Mouse (Mus musculus): ENCODE data around the gene Mamld1. TPM values are rescaled to one million over a fixed set of nuclear protein-coding genes. Genes with fewer than 3 reads are reported as not detected.
"Not testable (repeated sequence)": the region's sequence is repeated elsewhere in the genome, so short reads cannot be mapped to it uniquely, and the experiment has no call there.

Mamld1 gene
- 5.6 and 6.4 TPM in 2 replicates for polyA plus RNA-seq (2015; fragmentation: Nextera tagmentation; extraction: Ambion mirVana)

DNA sequence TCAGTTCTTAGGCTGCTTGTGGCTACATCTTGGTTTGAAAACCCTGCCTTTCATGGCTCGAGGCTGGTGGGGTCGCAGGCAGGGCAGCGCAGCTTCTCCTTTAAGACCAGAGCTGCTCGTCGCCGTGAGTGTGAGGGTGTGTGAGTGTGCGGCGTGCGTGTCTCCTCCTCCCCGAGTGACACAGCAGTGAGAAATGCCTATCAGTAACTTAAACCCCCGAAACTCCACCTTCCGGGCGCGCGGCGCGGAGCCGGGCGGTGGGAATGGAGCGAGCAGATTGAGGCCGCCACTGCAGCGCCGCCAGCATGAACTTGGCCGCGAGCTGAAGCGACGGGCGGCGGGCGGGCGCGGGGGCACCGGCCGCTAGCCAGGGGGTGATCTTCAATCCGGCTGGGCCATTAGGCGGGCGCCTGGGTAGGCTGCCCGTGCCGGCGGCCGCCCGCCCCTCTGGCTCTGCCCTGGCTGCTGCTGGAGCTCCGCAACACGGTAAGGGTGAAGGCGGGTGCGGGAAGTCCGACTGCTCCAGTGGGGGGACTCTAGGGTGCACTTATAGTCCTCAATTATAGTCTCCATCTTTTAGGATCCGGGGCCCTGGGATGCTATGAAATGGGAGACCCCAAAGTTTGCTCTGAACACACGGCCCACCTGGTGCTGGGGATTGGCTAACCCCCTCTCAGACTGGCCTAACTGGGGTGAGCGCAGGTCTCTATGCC lies at the start of gene Mamld1:
Gene Mamld1 (plus strand): TSS at position 393 of the 713 bp plus-strand sequence.
- Histone ChIP-seq H3K4me2 (peak within 1 kb of the TSS; percentile 77), H3K4me3 (peak within 1 kb of the TSS; percentile 54), H3K27ac (replicated peaks) (peak within 1 kb of the TSS; percentile 67), H3K4me1 (replicated peaks) (peaks cover 18% of the 10 kb centered on the region), H3K9ac (peak within 1 kb of the TSS; percentile 66), H3K36me3 (no peaks in the 10 kb centered on the region), H3K9me3 (no peaks in the 10 kb centered on the region), H3K27me3 (0 out of 2 replicates have a peak, but pooled peaks cover 2% of the 10 kb centered on the region)
- WGBS, result 22% methylated on average over 36 of the region's 50 CpGs
- ATAC-seq (ENCODE audit: low FRiP score, low read depth), result peak; percentile 85

DNA sequence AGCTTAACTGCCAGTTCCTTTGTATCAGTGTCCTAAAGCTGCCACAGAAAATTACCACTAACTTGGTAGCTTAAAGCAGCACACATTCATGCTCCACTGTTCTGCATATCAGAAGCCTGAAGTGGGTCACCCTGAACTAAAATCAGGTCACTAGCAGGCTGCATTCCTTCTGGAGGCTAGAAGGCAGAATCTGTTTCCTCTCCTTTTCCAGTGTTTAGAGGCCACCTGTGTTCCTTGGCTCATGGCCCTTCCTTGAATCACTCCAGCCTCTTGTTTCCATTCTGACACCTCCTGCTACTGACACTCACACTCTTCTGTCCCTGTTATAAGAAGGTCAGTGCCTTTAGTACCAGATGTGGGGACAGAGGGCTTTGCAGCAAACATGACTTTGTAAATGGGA lies 25.3 kb upstream of the Mamld1 start:
- Histone ChIP-seq H3K4me2 (no peak overlapping the region), H3K4me1 (replicated peaks) (no peaks in the 10 kb centered on the region), H3K4me3 (no peak overlapping the region), H3K36me3 (no peaks in the 10 kb centered on the region), H3K27ac (replicated peaks) (no peak overlapping the region), H3K9me3 (no peaks in the 10 kb centered on the region), H3K9ac (no peak overlapping the region), H3K27me3 (no peaks in the 10 kb centered on the region)
- no peak for ATAC-seq (ENCODE audit: low FRiP score, low read depth)

DNA sequence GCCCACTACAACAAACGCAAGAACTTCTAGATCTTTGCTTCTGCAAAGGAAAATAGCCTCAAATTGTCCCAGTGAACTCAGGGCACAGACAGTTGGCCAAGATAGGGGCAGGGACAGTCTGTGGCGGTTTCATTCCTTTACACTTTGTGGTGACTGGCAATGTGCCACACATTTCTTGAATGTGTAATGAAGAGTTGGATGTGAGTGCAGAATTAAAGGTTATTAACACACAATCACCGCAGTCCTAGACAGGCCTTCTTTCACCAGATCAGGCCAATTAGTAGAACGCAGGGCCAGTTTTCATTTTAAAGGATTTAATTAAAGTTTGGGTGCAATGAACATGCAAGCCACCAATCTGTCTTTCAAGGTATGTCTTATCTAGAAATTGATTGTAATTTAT lies 22.0 kb upstream of the Mamld1 start:
- Histone ChIP-seq H3K27me3 (no peaks in the 10 kb centered on the region), H3K9me3 (no peaks in the 10 kb centered on the region), H3K4me3 (no peak overlapping the region), H3K27ac (replicated peaks) (no peak overlapping the region), H3K9ac (no peak overlapping the region), H3K4me1 (replicated peaks) (no peaks in the 10 kb centered on the region), H3K4me2 (no peak overlapping the region), H3K36me3 (no peaks in the 10 kb centered on the region)
- no peak for ATAC-seq (ENCODE audit: low FRiP score, low read depth)
- WGBS, result 63% methylated on average over 4 of the region's 4 CpGs

DNA sequence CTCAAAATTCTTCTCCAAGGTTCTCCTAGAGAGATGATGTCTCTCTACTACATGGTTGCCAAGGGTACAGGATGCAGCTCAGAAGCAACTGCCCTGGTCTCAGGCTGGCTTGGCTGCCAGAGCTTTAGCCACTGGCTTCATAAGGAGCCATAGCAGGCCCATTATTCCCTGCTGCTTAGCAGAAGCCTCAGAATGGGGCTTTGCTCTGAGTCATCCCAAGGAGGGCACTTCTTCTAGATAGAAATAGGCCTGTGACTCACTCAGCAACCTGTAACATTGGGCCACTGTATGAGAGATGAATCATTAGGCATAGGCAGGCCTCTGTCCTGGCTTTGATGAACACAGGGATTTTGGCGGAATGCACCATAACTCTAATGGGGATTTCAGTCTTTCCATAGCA lies 21.1 kb upstream of the Mamld1 start:
- not testable (repeated sequence) for H3K27me3 ChIP-seq; H3K4me2 ChIP-seq; H3K4me1 ChIP-seq (replicated peaks); H3K4me3 ChIP-seq; ATAC-seq (ENCODE audit: low FRiP score, low read depth); H3K36me3 ChIP-seq; H3K27ac ChIP-seq (replicated peaks); H3K9ac ChIP-seq; H3K9me3 ChIP-seq
- 96% methylated on average over 1 of the region's 1 CpGs for WGBS

DNA sequence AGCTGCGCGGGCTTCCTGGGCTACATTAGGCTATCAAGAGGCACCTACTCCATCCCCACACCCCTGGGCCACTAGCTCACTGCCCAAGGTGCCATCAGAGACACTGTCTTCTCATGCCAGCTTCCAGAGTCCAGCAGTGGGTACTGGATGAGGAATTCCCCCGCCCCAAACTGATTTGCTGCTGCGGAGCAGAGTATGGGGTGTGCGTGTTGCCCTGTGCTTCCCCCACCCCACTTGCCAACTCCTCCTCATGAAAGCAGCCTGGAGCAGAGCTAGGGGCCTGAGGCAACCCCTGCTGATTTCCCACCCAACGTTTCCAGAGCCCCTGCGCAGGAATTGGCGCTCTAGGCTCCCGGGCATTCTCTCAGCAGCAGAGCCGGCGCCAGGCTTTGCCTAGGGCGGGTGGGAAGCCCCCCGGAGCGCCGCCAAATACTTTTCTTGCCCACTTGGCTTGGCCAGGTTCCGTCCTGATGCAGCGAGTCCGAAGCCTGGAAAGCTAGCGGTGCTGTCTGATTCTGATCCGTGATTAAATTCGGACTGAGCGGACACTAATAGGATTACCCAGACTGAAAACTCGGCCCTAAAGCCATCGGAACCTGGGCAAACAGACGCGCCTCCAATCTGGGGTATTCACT lies 738 bp downstream of the Mamld1 start:
- H3K36me3 ChIP-seq, result no peaks in the 10 kb centered on the region
- peak overlapping the region; percentile 77 for H3K4me2 ChIP-seq
- H3K4me3 ChIP-seq, result peak overlapping the region; percentile 54
- H3K27me3 ChIP-seq, result 0 out of 2 replicates have a peak, but pooled peaks cover 2% of the 10 kb centered on the region
- WGBS, result 16% methylated on average over 26 of the region's 26 CpGs
- peak overlapping the region; percentile 67 for H3K27ac ChIP-seq (replicated peaks)
- peak; percentile 20; the same call in 1 of the 2 replicates for ATAC-seq (ENCODE audit: low FRiP score, low read depth)
- peak overlapping the region; percentile 66 for H3K9ac ChIP-seq
- no peaks in the 10 kb centered on the region for H3K9me3 ChIP-seq
- H3K4me1 ChIP-seq (replicated peaks), result peaks cover 18% of the 10 kb centered on the region

DNA sequence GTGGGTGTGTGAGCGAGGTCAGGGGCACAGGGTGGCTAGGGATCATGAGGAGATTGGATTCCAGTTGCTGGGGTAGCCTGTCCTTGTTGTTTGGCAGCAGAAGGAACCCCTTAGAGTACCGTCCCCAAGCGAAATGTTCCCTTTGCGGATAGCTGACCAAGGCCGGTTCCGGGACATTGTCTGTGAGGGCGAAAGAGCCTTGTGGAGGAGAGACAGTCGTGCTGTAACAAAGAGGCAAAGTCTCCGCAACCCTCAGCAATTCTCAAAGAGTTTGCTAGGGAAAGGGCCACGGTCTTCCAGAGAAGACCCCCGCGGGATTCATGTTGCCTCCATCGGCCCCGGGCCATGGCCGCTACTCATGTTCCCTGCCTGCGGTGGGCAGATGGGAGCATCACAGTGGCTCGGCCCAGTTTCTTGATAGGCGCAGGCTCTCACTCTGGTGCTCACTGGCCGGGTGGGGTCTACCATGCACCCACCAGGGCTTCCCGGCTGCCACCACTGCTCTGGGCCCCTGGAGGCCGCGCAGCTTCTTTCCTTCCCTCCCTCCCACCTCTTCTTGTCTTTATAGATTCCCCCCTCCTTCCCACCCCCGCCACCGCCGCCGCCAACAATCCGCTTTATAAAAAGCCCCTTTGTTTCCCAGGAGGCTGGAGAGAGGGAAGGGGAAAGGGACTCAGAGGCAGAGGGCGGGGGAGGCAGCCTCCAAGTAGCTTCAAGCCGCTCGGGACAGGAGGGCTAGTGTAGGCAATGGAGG lies 1.5 kb downstream of the Mamld1 start:
- Histone ChIP-seq H3K9me3 (no peaks in the 10 kb centered on the region), H3K36me3 (no peaks in the 10 kb centered on the region), H3K4me2 (peak overlapping the region; percentile 77), H3K4me1 (replicated peaks) (peaks cover 18% of the 10 kb centered on the region), H3K4me3 (peak overlapping the region; percentile 54), H3K9ac (peak overlapping the region; percentile 66), H3K27ac (replicated peaks) (peak overlapping the region; percentile 67), H3K27me3 (0 out of 2 replicates have a peak, but pooled peaks cover 2% of the 10 kb centered on the region)
- peak; percentile 75 for ATAC-seq (ENCODE audit: low FRiP score, low read depth)
- 24% methylated on average over 26 of the region's 30 CpGs for WGBS

DNA sequence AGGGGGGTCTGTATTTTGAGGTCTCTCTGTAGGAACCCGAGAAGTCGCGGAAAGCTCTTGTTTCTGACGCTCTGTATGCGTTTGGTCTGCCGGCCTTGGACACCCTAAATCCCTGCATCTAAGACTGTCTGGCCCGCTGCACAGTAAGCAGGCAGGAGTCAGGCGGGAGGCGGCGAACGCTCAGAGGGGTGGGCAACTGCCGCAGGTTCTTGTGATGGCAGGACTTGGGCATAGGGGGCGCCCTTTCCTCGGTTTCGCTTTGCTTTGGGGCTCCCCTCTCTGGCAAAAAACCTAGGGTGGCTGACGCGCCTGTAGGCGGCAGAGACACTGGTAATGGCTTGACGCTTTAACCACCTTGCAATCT lies 2.0 kb downstream of the Mamld1 start:
- peaks cover 18% of the 10 kb centered on the region for H3K4me1 ChIP-seq (replicated peaks)
- no peaks in the 10 kb centered on the region for H3K36me3 ChIP-seq
- H3K27ac ChIP-seq (replicated peaks), result peak overlapping the region; percentile 67
- H3K9me3 ChIP-seq, result no peaks in the 10 kb centered on the region
- H3K9ac ChIP-seq, result peak overlapping the region; percentile 66
- ATAC-seq (ENCODE audit: low FRiP score, low read depth), result peak; percentile 76
- H3K4me3 ChIP-seq, result peak overlapping the region; percentile 54
- 0 out of 2 replicates have a peak, but pooled peaks cover 2% of the 10 kb centered on the region for H3K27me3 ChIP-seq
- WGBS, result 13% methylated on average over 19 of the region's 19 CpGs
- H3K4me2 ChIP-seq, result peak overlapping the region; percentile 77

DNA sequence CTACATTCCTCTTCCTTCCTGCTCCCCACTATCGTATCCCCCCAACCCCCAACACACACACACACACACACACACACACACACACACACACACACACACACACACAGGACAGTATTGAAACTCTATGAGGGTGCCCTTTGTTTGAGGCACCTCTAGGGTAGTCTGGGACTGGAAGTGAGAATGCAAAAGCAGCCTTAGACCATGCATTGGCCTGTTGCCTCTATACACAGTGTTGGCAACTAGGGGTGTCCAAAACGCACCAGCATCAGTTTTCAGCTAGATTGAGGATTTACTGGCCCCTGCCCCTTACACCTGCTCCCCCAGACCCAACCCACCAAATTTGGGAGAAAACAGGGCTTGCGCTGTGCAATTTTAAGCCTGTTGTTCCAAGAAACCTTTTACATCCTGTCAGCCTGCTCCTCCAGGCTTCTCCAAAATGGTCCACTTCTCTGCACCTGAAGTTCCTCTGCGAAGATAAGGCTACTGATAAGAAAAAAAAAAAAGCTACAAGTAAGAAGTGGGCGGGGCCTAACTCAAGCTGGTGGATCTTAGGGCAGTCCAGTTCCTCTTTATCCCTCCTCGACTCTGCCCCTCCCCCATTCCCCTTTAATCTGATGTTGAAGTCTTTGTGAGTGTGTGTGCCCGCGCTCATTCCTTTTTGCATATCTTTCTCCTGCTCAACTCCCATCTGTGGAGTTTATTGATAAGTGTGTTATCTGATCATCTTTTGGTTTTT lies 2.6 kb downstream of the Mamld1 start:
- H3K4me3 ChIP-seq, result peak overlapping the region; percentile 54
- H3K27ac ChIP-seq (replicated peaks), result peak overlapping the region; percentile 67; the same call in 1 of the 2 replicates
- no peak overlapping the region for H3K9ac ChIP-seq
- 0 out of 2 replicates have a peak, but pooled peaks cover 2% of the 10 kb centered on the region for H3K27me3 ChIP-seq
- WGBS, result 22% methylated on average over 8 of the region's 8 CpGs
- peak overlapping the region; percentile 77 for H3K4me2 ChIP-seq
- H3K4me1 ChIP-seq (replicated peaks), result peaks cover 18% of the 10 kb centered on the region
- no peaks in the 10 kb centered on the region for H3K9me3 ChIP-seq
- peak; percentile 50 for ATAC-seq (ENCODE audit: low FRiP score, low read depth)
- H3K36me3 ChIP-seq, result no peaks in the 10 kb centered on the region

DNA sequence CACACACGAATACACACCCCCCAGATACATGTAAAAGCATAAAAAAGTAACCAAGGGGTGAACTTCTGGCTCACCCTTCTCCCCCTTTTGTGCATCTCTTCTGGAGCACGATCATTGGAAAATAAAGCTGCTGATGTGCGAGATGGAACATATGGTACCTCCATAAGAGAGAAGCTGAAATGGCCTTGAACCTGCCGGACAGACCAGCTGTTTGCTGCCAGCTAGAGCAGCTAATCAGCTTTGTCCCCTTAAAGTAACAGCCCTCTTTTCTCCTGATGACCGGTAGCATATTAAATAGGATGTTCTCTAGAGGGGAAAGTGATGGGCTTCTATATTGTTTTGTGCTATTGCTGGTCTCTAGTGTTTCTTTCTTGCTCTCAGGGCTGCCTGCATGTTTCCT lies 3.2 kb downstream of the Mamld1 start:
- Histone ChIP-seq H3K4me2 (peak overlapping the region; percentile 77), H3K9me3 (no peaks in the 10 kb centered on the region), H3K27me3 (no peaks in the 10 kb centered on the region), H3K4me1 (replicated peaks) (peaks cover 18% of the 10 kb centered on the region), H3K27ac (replicated peaks) (no peak overlapping the region), H3K9ac (no peak overlapping the region), H3K4me3 (0 out of 2 replicates have a peak overlapping the region, but pooled peaks have one; percentile 54), H3K36me3 (no peaks in the 10 kb centered on the region)
- no peak for ATAC-seq (ENCODE audit: low FRiP score, low read depth)
- WGBS, result 35% methylated on average over 5 of the region's 5 CpGs

DNA sequence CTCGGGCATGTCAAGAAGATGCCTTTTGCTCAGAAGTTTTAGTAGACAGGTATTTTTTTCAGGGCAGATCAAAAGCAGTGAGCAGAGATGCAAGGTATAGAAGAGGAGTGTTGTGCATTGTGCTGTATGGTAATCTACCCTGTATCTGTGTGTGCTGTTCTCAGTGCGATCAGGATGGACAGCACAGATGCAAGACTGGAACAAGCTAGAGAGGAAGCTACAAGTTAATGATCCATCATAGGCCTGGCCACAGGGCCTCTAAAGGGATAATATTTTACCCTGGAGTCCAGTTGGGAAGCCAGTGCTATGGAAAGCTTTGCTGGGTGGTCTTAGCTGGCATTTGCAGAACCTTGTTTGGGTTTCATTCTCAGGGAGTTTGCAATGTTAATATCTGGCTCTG lies 6.9 kb downstream of the Mamld1 start:
- WGBS, result 82% methylated on average over 2 of the region's 2 CpGs

DNA sequence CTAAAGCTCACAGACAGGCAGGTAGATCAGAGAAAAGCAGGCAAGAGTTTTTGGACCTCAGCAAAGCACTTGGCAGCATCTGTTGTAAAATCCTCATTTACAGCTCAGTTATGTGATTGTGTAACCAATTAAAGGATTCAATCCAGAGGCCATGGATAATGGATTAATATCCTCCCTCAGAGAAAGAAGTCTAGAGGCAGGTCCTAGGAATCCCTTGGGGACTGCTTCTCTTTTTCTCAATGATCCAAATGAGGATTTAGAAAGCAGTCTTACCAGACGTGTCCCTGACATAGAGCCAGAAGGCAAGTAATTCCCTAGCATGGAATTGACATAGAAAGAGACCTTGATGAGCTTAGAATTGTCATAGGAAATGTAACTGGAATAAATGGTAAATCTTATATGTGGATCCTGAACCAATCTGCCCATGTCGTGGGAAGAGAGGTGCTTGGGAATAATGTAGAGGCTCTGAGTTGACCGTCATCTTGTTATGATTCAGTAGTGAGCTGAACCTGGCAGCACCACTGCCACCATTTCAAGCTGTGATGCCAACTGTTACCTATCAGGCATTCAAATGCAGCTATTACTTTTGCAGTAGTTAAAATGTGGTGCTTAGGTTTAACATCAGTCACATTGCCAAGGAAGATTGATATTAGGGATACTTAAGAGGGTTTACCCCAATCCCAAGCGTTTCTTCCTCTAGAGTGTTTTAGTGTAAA lies 35.2 kb downstream of the Mamld1 start:
- WGBS, result 74% methylated on average over 4 of the region's 4 CpGs
- ATAC-seq (ENCODE audit: low FRiP score, low read depth), result no peak

More for the DNA sequence above, 6.9 kb downstream of the Mamld1 start:
- Histone ChIP-seq H3K4me3 (no peak overlapping the region), H3K4me1 (replicated peaks) (peaks cover 11% of the 10 kb centered on the region), H3K9ac (no peak overlapping the region), H3K27me3 (no peaks in the 10 kb centered on the region), H3K9me3 (no peaks in the 10 kb centered on the region), H3K36me3 (no peaks in the 10 kb centered on the region), H3K4me2 (no peak overlapping the region), H3K27ac (replicated peaks) (no peak overlapping the region)
- no peak for ATAC-seq (ENCODE audit: low FRiP score, low read depth)

More for the DNA sequence above, 35.2 kb downstream of the Mamld1 start:
- H3K36me3 ChIP-seq, result no peaks in the 10 kb centered on the region
- H3K4me2 ChIP-seq, result no peak overlapping the region
- H3K9me3 ChIP-seq, result no peaks in the 10 kb centered on the region
- H3K4me1 ChIP-seq (replicated peaks), result no peaks in the 10 kb centered on the region
- H3K9ac ChIP-seq, result no peak overlapping the region
- H3K4me3 ChIP-seq, result no peak overlapping the region
- H3K27me3 ChIP-seq, result no peaks in the 10 kb centered on the region
- H3K27ac ChIP-seq (replicated peaks), result no peak overlapping the region

Data from hindbrain, embryonic 15.5 days (tissue).